Mouse (Mus musculus): ENCODE data around the gene Rgs7.

DNA sequence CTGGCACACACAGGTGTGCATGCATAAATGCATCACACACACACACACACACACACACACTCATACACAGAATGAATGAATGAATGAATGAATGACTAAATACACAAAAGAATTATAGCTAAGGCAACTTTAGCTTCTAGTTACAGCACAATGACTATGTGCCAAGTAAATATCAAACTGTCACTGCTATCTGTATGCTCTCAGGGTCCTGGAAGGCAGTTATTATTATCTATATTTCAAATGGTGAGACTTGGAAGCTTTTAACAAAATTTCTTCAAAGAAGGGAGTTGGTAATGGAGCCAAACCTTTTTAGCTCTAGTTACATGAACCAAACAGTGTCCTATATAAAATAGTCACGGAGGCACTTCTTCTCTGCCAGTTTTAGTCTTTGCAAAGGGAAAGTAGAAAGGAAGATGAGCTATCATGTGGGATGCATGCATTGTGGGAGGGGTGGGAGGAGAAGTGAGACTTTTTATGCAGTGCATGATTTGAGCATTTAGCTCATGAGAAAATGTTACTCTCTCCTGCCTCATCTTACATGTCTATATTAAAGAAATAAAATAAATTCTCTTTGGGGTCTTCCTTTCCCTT is 383.9 kb downstream of the Rgs7 start:
- TF ChIP-seq POLR2A (IDR thresholded peaks at IDR 0.05; ENCODE audit: low read depth, low read length) = no peak
- no peak for TF ChIP-seq CTCF (IDR thresholded peaks at IDR 0.05; ENCODE audit: extremely low read depth, insufficient read length, insufficient replicate concordance, low read depth, low read length)
